ENCODE assay signal across 31 mouse cellular contexts in genomic region chr13:118028662-118029061, GRCm38 (mm10).
"Had no signal": no experiment of that assay in that cellular context is flagged by ENCODE, and none has a peak within 500 bp of the region (broad histone marks: within the 10 kb centered on the region; RNA-seq: fewer than 3 reads in every experiment).

No protein-coding gene starts in this region.

- H3K36me3 ChIP-seq: limb, embryonic 10.5 days; limb, embryonic 12.5 days; limb, embryonic 13.5 days; limb, embryonic 15.5 days; liver, embryonic 12.5 days; liver, embryonic 13.5 days; liver, embryonic 15.5 days; lung, embryonic 15.5 days; midbrain, embryonic 10.5 days; midbrain, embryonic 12.5 days; midbrain, embryonic 13.5 days; midbrain, embryonic 15.5 days; neural tube, embryonic 12.5 days; neural tube, embryonic 13.5 days had no signal

- ATAC-seq: liver, embryonic 12.5 days; liver, postnatal 0 days; midbrain, embryonic 13.5 days; midbrain, embryonic 15.5 days; midbrain, embryonic 16.5 days had no signal

- H3K27me3 ChIP-seq: limb, embryonic 12.5 days; limb, embryonic 13.5 days; limb, embryonic 15.5 days; liver, embryonic 12.5 days; liver, embryonic 13.5 days; liver, embryonic 15.5 days; lung, embryonic 15.5 days; megakaryocyte, embryonic 14.5 days; midbrain, embryonic 12.5 days; midbrain, embryonic 13.5 days; midbrain, embryonic 15.5 days; neural tube, embryonic 12.5 days; neural tube, embryonic 13.5 days had no signal

- DNase-seq: left cerebral cortex, postnatal 4 days; liver; liver, embryonic 13.5 days; liver, postnatal 0 days; lung, adult 18-20 months; lung, adult 2 months; lung, embryonic 14.5 days; lung, postnatal 10 days; lung, postnatal 14 days; lung, postnatal 4 days; midbrain, embryonic 14.5 days had no signal

- H3K9me3 ChIP-seq: limb, embryonic 10.5 days; limb, embryonic 12.5 days; limb, embryonic 13.5 days; limb, embryonic 15.5 days; liver, embryonic 12.5 days; liver, embryonic 13.5 days; liver, embryonic 15.5 days; lung, embryonic 15.5 days; midbrain, embryonic 10.5 days; midbrain, embryonic 12.5 days; midbrain, embryonic 13.5 days; midbrain, embryonic 15.5 days; neural tube, embryonic 12.5 days; neural tube, embryonic 13.5 days had no signal

- H3K4me3 ChIP-seq: limb, embryonic 10.5 days; limb, embryonic 12.5 days; limb, embryonic 13.5 days; limb, embryonic 15.5 days; liver, embryonic 12.5 days; liver, embryonic 13.5 days; liver, embryonic 15.5 days; lung, embryonic 15.5 days; megakaryocyte, embryonic 14.5 days; midbrain, embryonic 10.5 days; midbrain, embryonic 12.5 days; midbrain, embryonic 13.5 days; midbrain, embryonic 15.5 days; myocyte; neural tube, embryonic 12.5 days; neural tube, embryonic 13.5 days had no signal

- H3K27ac ChIP-seq: limb, embryonic 10.5 days; limb, embryonic 12.5 days; limb, embryonic 13.5 days; limb, embryonic 15.5 days; liver, embryonic 12.5 days; liver, embryonic 13.5 days; liver, embryonic 14.5 days; liver, embryonic 15.5 days; lung, embryonic 15.5 days; macrophage; midbrain, embryonic 10.5 days; midbrain, embryonic 12.5 days; midbrain, embryonic 13.5 days; midbrain, embryonic 15.5 days; neural tube, embryonic 12.5 days; neural tube, embryonic 13.5 days had no signal

- H3K4me2 ChIP-seq: limb, embryonic 12.5 days; limb, embryonic 13.5 days; limb, embryonic 15.5 days; liver, embryonic 11.5 days; liver, embryonic 12.5 days; liver, embryonic 13.5 days; liver, embryonic 15.5 days; lung, embryonic 14.5 days; lung, embryonic 15.5 days; midbrain, embryonic 11.5 days; midbrain, embryonic 12.5 days; midbrain, embryonic 13.5 days; midbrain, embryonic 15.5 days; neural tube, embryonic 12.5 days; neural tube, embryonic 13.5 days had no signal

- H3K4me1 ChIP-seq: limb, embryonic 13.5 days; limb, embryonic 15.5 days; liver, embryonic 12.5 days; liver, embryonic 13.5 days; liver, embryonic 15.5 days; lung, embryonic 15.5 days; megakaryocyte, embryonic 14.5 days; midbrain, embryonic 10.5 days; midbrain, embryonic 12.5 days; midbrain, embryonic 13.5 days; midbrain, embryonic 15.5 days; neural tube, embryonic 12.5 days; neural tube, embryonic 13.5 days had no signal

- H3K9ac ChIP-seq: limb, embryonic 12.5 days; limb, embryonic 13.5 days; limb, embryonic 15.5 days; liver, embryonic 12.5 days; liver, embryonic 13.5 days; liver, embryonic 14.5 days; liver, embryonic 15.5 days; liver, postnatal 0 days; lung, embryonic 14.5 days; lung, embryonic 15.5 days; midbrain, embryonic 12.5 days; midbrain, embryonic 13.5 days; midbrain, embryonic 15.5 days; neural tube, embryonic 12.5 days; neural tube, embryonic 13.5 days had no signal
